Mouse (Mus musculus) megakaryocyte, embryonic 14.5 days (primary cell): Measurements from ENCODE around the gene B3glct. TPM values are rescaled to one million over a fixed set of nuclear protein-coding genes. Genes with fewer than 3 reads are reported as not detected.

ENCODE experiments used
- H3K27me3 ChIP-seq: replicated peaks from 2 replicates; pipeline ENCODE3; 2012; ENCODE audit warnings: inconsistent platforms
- H3K36me3 ChIP-seq: replicated peaks from 2 replicates; pipeline ENCODE3; 2012; ENCODE audit warnings: low read length, inconsistent platforms, mixed read lengths
- H3K4me1 ChIP-seq: 2 replicates; pipeline ENCODE4 v1.6.1; 2012; ENCODE audit warnings: inconsistent platforms
- H3K4me3 ChIP-seq: replicated peaks from 2 replicates; pipeline ENCODE3; 2012; ENCODE audit warnings: moderate library complexity, mild to moderate bottlenecking, inconsistent platforms
- H3K9me3 ChIP-seq: 2 replicates; pipeline ENCODE4 v1.6.1; 2012; ENCODE audit warnings: inconsistent platforms
- FLI1 ChIP-seq: IDR thresholded peaks from 2 replicates; pipeline ENCODE4 v1.6.1; 2012; ENCODE audit warnings: low read length, inconsistent platforms, mixed read lengths
- GATA1 ChIP-seq: IDR thresholded peaks from 3 replicates; pipeline ENCODE4 v1.6.1; 2012; ENCODE audit warnings: mixed read lengths, low read length, inconsistent platforms, borderline replicate concordance
- polyA plus RNA-seq: library from polyadenylated mRNA; stranded (reverse); fragments of >175 nt; gene quantifications from 2 replicates; pipeline ENCODE4 v1.2.3, GENCODE M21; 2012; ENCODE audit warnings: low replicate concordance; ENCODE audit not compliant: insufficient read depth

The B3glct gene
- polyA plus RNA-seq, 1 experiment: 2.1 TPM

GRCm38 (mm10) chr5:149779740-149780139, 101.7 kb downstream of the B3glct start:
- TF ChIP-seq GATA1: no peak
- no peak for TF ChIP-seq FLI1
- Histone ChIP-seq H3K9me3 (peaks cover 58% of the 10 kb centered on the region), H3K4me1 (no peaks in the 10 kb centered on the region)

GRCm38 (mm10) chr5:149780411-149780810, 102.4 kb downstream of the B3glct start:
- Histone ChIP-seq H3K9me3 (peaks cover 64% of the 10 kb centered on the region), H3K4me1 (no peaks in the 10 kb centered on the region), H3K36me3 (no peaks in the 10 kb centered on the region), H3K27me3 (no peaks in the 10 kb centered on the region), H3K4me3 (no peak overlapping the region)
- TF ChIP-seq GATA1 (no peak), FLI1 (no peak)

More at GRCm38 (mm10) chr5:149779740-149780139, 101.7 kb downstream of the B3glct start:
- H3K36me3 ChIP-seq: no peaks in the 10 kb centered on the region
- no peaks in the 10 kb centered on the region for H3K27me3 ChIP-seq
- peak overlapping the region; percentile 23 for H3K4me3 ChIP-seq

DNA sequence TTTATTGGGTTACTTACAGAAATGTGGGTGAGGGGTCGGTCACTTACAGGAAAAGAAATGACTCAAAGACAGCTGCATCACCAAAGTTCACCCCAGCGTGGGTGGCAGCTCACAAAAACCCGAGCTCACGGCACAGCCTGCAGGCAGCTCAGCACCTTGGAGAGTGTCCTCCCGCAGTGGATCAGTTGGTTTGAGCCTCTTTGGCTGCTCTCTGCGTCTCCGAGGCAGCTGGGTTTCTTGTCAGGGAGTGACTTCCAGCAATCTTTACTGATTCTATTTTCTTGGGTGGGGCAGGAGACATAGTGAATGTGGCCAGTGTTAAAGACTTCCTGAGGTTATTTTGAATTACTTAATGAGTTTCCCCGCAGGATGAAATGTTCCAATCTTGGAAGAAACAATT, 112.1 kb downstream of the B3glct start:
- H3K9me3 ChIP-seq: peaks cover 24% of the 10 kb centered on the region
- TF ChIP-seq GATA1: no peak
- no peak for TF ChIP-seq FLI1
- no peaks in the 10 kb centered on the region for H3K36me3 ChIP-seq
- H3K4me3 ChIP-seq: no peak overlapping the region
- H3K27me3 ChIP-seq: no peaks in the 10 kb centered on the region
- H3K4me1 ChIP-seq: no peaks in the 10 kb centered on the region

GRCm38 (mm10) chr5:149810071-149810470, 132.0 kb downstream of the B3glct start:
- Histone ChIP-seq H3K4me3 (no peak overlapping the region), H3K4me1 (no peaks in the 10 kb centered on the region), H3K9me3 (0 out of 2 replicates have a peak, but pooled peaks cover 14% of the 10 kb centered on the region), H3K27me3 (no peaks in the 10 kb centered on the region), H3K36me3 (no peaks in the 10 kb centered on the region)
- TF ChIP-seq FLI1: no peak
- no peak for TF ChIP-seq GATA1

- no peaks in the 10 kb centered on the region for H3K4me1 ChIP-seq
- no peak for TF ChIP-seq FLI1
- no peak for TF ChIP-seq GATA1
- no peak overlapping the region for H3K4me3 ChIP-seq
- 0 out of 2 replicates have a peak, but pooled peaks cover 14% of the 10 kb centered on the region for H3K9me3 ChIP-seq
- H3K36me3 ChIP-seq: no peaks in the 10 kb centered on the region
- H3K27me3 ChIP-seq: no peaks in the 10 kb centered on the region
Observed at GRCm38 (mm10) chr5:149811835-149812234, 133.8 kb downstream of the B3glct start.

Other genes with a start within 250 kb of the B3glct start
- gene Tex26, start 238.6 kb upstream of the B3glct start, polyA plus RNA-seq: not detected in 2 replicates
- not detected in 2 replicates for gene Wdr95, start 149.6 kb upstream of the B3glct start, polyA plus RNA-seq
- 6.8 and 12.3 TPM in 2 replicates for gene Hsph1, start 41.9 kb upstream of the B3glct start, polyA plus RNA-seq